Mouse (Mus musculus) liver, embryonic 14.5 days (tissue): Measurements from ENCODE around the gene Tmem200c. TPM values are rescaled to one million over a fixed set of nuclear protein-coding genes. Genes with fewer than 3 reads are reported as not detected.

Experiments
- ATAC-seq: fragments of 200-750 bp; cut with Nextera tagmentation; 2 replicates; pipeline ENCODE4 v1.8.0; 2017; ENCODE audit warnings: moderate number of reproducible peaks, mild to moderate bottlenecking, moderate library complexity; ENCODE audit not compliant: insufficient read depth
- DNase-seq, 3 experiments: peaks; one replicate each; pipeline ENCODE4 v3.0.0-alpha.2; 2012 to 2013; ENCODE audit warnings: low read depth in 3 of 3, low spot score in 3 of 3
- H3K27ac ChIP-seq: fragments of 300-500 bp; sonication (generic); 2 replicates; pipeline ENCODE4 v1.5.1; 2014; ENCODE audit warnings: moderate library complexity, mild to moderate bottlenecking, control low read depth, inconsistent platforms
- H3K27me3 ChIP-seq: fragments of 300-500 bp; sonication (generic); 2 replicates; pipeline ENCODE4 v1.6.1; 2014; ENCODE audit warnings: mild to moderate bottlenecking, low read length, moderate library complexity; ENCODE audit not compliant: control insufficient read depth, insufficient read depth
- H3K36me3 ChIP-seq: fragments of 300-500 bp; sonication (generic); replicated peaks from 2 replicates; pipeline ENCODE4 v1.6.1; 2014; ENCODE audit warnings: low read depth; ENCODE audit not compliant: control insufficient read depth, insufficient read depth
- H3K4me1 ChIP-seq, 2 experiments: fragments of 200-500 bp in 1 of 2; fragments of 300-500 bp in 1 of 2; sonication (generic) in 1 of 2; replicated peaks; 2 replicates each; pipeline ENCODE4 v1.6.1; 2012 to 2014; ENCODE audit warnings: antibody characterized with exemption in 1 of 2, inconsistent platforms in 1 of 2, low read length in 1 of 2; ENCODE audit not compliant: control insufficient read depth in 2 of 2, insufficient read depth in 2 of 2
- H3K4me2 ChIP-seq: fragments of 300-500 bp; sonication (generic); 2 replicates; pipeline ENCODE4 v1.6.1; 2014; ENCODE audit warnings: low read depth, mild to moderate bottlenecking, control low read depth, moderate library complexity
- H3K4me3 ChIP-seq, 2 experiments: fragments of 200-500 bp in 1 of 2; fragments of 300-500 bp in 1 of 2; sonication (generic) in 1 of 2; 2 replicates each; pipeline ENCODE4 v1.5.1; 2012 to 2014; ENCODE audit warnings: low read depth in 2 of 2, low read length in 2 of 2, mild to moderate bottlenecking in 2 of 2, control low read depth in 1 of 2, inconsistent platforms in 1 of 2, moderate library complexity in 1 of 2; ENCODE audit not compliant: insufficient read depth in 1 of 2
- H3K9ac ChIP-seq: fragments of 300-500 bp; sonication (generic); replicated peaks from 2 replicates; pipeline ENCODE4 v1.6.1; 2014; ENCODE audit warnings: mild to moderate bottlenecking, control low read depth, moderate library complexity
- H3K9me3 ChIP-seq: fragments of 300-500 bp; sonication (generic); 2 replicates; pipeline ENCODE4 v1.6.1; 2016; ENCODE audit warnings: low read length, mixed read lengths; ENCODE audit not compliant: control insufficient read depth
- CTCF ChIP-seq: IDR thresholded peaks from 2 replicates; pipeline ENCODE4 v1.5.1; 2016; ENCODE audit warnings: antibody characterized with exemption, low read depth, control low read depth
- EP300 ChIP-seq: IDR thresholded peaks from 2 replicates; pipeline ENCODE4 v1.6.1; 2016; ENCODE audit warnings: antibody characterized with exemption, low read depth
- WGBS: fragments of 180-500 bp; shearing (Covaris S2); extraction: QIAGEN DNeasy Blood & Tissue Kit; methylation state at CpG from one replicate; pipeline ENCODE4 v1.1.7; 2014; ENCODE audit not compliant: insufficient replicate concordance; 5-methylcytosine and 5-hydroxymethylcytosine counted together
- polyA plus RNA-seq, 2 experiments: library from polyadenylated mRNA; depleted of rRNA in 1 of 2; stranded (reverse) in 1 of 2; unstranded in 1 of 2; fragments of >200 nt; fragmentation: Nextera tagmentation in 1 of 2; extraction: Ambion mirVana in 1 of 2; gene quantifications; 2 replicates each; pipeline versions ENCODE4 v1.2.1 to v1.2.3; 2012 to 2014

Gene Tmem200c
- polyA plus RNA-seq, 2 experiments, result not detected

- WGBS, result 58% methylated on average over 6 of the region's 6 CpGs
- Histone ChIP-seq H3K27ac (no peak overlapping the region), H3K27me3 (no peaks in the 10 kb centered on the region), H3K9ac (no peak overlapping the region), H3K4me2 (no peak overlapping the region), H3K36me3 (no peaks in the 10 kb centered on the region), H3K4me3 (no peak overlapping the region), H3K4me1 (no peaks in the 10 kb centered on the region), H3K9me3 (no peaks in the 10 kb centered on the region)
- ATAC-seq (no peak), DNase-seq (no peak)
- TF ChIP-seq EP300 (no peak), CTCF (no peak)
Measured at GRCm38 (mm10) chr17:68848739-68849138, 22.3 kb downstream of the Tmem200c start.

- no peaks in the 10 kb centered on the region for H3K4me1 ChIP-seq
- ATAC-seq (no peak), DNase-seq (no peak)
- no peaks in the 10 kb centered on the region for H3K27me3 ChIP-seq
- H3K27ac ChIP-seq, result no peak overlapping the region
- H3K36me3 ChIP-seq, result no peaks in the 10 kb centered on the region
- H3K4me2 ChIP-seq, result no peak overlapping the region
- no peak overlapping the region for H3K4me3 ChIP-seq
- 70% methylated on average over 7 of the region's 7 CpGs for WGBS
- H3K9me3 ChIP-seq, result no peaks in the 10 kb centered on the region
- TF ChIP-seq CTCF, result peak; percentile 5; the same call in 1 of the 2 replicates
- TF ChIP-seq EP300, result no peak
- no peak overlapping the region for H3K9ac ChIP-seq
Measured at GRCm38 (mm10) chr17:68852171-68852966, 25.9 kb downstream of the Tmem200c start.

- no peaks in the 10 kb centered on the region for H3K36me3 ChIP-seq
- DNase-seq (no peak), ATAC-seq (no peak)
- H3K9me3 ChIP-seq, result no peaks in the 10 kb centered on the region
- no peak overlapping the region for H3K4me2 ChIP-seq
- no peak overlapping the region for H3K4me3 ChIP-seq
- no peaks in the 10 kb centered on the region for H3K27me3 ChIP-seq
- TF ChIP-seq EP300 (no peak), CTCF (no peak)
- H3K4me1 ChIP-seq, result no peaks in the 10 kb centered on the region
- H3K9ac ChIP-seq, result no peak overlapping the region
- 45% methylated on average over 3 of the region's 3 CpGs for whole genome bisulfite sequencing
- no peak overlapping the region for H3K27ac ChIP-seq
Measured at GRCm38 (mm10) chr17:68864175-68864574, 37.8 kb downstream of the Tmem200c start.

GRCm38 (mm10) chr17:68868439-68868838, 42.0 kb downstream of the Tmem200c start:
- Histone ChIP-seq H3K4me3 (no peak overlapping the region), H3K4me2 (no peak overlapping the region), H3K9me3 (no peaks in the 10 kb centered on the region), H3K4me1 (no peaks in the 10 kb centered on the region), H3K9ac (no peak overlapping the region), H3K36me3 (no peaks in the 10 kb centered on the region), H3K27me3 (no peaks in the 10 kb centered on the region), H3K27ac (no peak overlapping the region)
- DNase-seq (no peak), ATAC-seq (no peak)
- TF ChIP-seq EP300, result no peak

GRCm38 (mm10) chr17:68874021-68874420, 47.6 kb downstream of the Tmem200c start:
- 55% methylated on average over 8 of the region's 8 CpGs for WGBS
- ATAC-seq, result no peak
- TF ChIP-seq CTCF (no peak), EP300 (no peak)

More at GRCm38 (mm10) chr17:68874021-68874420, 47.6 kb downstream of the Tmem200c start:
- H3K4me1 ChIP-seq, result no peaks in the 10 kb centered on the region
- no peak overlapping the region for H3K27ac ChIP-seq
- no peak overlapping the region for H3K4me3 ChIP-seq
- H3K27me3 ChIP-seq, result no peaks in the 10 kb centered on the region
- H3K9ac ChIP-seq, result no peak overlapping the region
- no peaks in the 10 kb centered on the region for H3K9me3 ChIP-seq
- H3K36me3 ChIP-seq, result no peaks in the 10 kb centered on the region
- DNase-seq, result no peak
- no peak overlapping the region for H3K4me2 ChIP-seq
